Mouse (Mus musculus) cortical plate, adult 2 months (tissue): ENCODE results near the gene Rad51b. TPM values are rescaled to one million over a fixed set of nuclear protein-coding genes. Genes with fewer than 3 reads are reported as not detected.

Experiments
- H3K27ac ChIP-seq: fragments of 200-500 bp; 2 replicates; pipeline ENCODE4 v1.5.1; 2012; ENCODE audit warnings: low read length, control low read depth, inconsistent platforms; ENCODE audit not compliant: insufficient read depth
- H3K4me1 ChIP-seq: fragments of 200-500 bp; 2 replicates; pipeline ENCODE4 v1.6.1; 2011; ENCODE audit warnings: low read length; ENCODE audit not compliant: control insufficient read depth, insufficient read depth
- H3K4me3 ChIP-seq: fragments of 200-500 bp; 2 replicates; pipeline ENCODE4 v1.5.1; 2011; ENCODE audit warnings: mild to moderate bottlenecking, low read length, control low read depth; ENCODE audit not compliant: insufficient read depth
- CTCF ChIP-seq: fragments of 200-500 bp; IDR thresholded peaks from 2 replicates; pipeline ENCODE4 v1.5.1; 2011; ENCODE audit warnings: mild to moderate bottlenecking, control low read depth, low read length; ENCODE audit not compliant: insufficient read depth; ENCODE audit errors: extremely low read depth
- POLR2A ChIP-seq: fragments of 200-500 bp; IDR thresholded peaks from 2 replicates; pipeline ENCODE4 v1.6.1; 2011; ENCODE audit warnings: mild to moderate bottlenecking, low read length, control low read depth; ENCODE audit not compliant: insufficient read depth; ENCODE audit errors: extremely low read depth
- polyA plus RNA-seq: library from polyadenylated mRNA; depleted of rRNA; stranded (reverse); fragments of >200 nt; gene quantifications from 2 replicates; pipeline ENCODE4 v1.2.3, GENCODE M21; 2012; rRNA removed

The Rad51b gene
- polyA plus RNA-seq, 1 experiment: 0.17 TPM

DNA sequence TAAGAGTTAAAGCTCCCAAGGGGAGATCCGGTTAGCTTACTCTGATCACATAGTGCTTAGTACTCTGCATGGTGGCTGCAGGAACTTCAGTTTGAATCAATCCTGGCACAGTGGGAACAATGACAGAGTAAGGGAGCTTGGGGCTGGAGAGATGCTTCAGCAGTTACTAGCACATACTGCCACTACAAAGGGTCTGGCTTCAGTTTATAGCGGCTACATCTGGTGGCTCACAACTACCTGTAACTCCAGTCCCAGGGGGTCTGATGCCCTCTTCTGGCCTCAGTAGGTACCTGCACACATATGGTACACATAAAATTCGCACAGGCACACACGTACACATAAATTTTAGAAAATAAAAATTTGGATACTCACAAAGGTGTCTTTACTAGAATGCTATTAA is 555.5 kb downstream of the Rad51b start:
- TF ChIP-seq POLR2A (no peak), CTCF (no peak)
- Histone ChIP-seq H3K4me3 (no peak overlapping the region), H3K27ac (no peak overlapping the region), H3K4me1 (no peaks in the 10 kb centered on the region)

DNA sequence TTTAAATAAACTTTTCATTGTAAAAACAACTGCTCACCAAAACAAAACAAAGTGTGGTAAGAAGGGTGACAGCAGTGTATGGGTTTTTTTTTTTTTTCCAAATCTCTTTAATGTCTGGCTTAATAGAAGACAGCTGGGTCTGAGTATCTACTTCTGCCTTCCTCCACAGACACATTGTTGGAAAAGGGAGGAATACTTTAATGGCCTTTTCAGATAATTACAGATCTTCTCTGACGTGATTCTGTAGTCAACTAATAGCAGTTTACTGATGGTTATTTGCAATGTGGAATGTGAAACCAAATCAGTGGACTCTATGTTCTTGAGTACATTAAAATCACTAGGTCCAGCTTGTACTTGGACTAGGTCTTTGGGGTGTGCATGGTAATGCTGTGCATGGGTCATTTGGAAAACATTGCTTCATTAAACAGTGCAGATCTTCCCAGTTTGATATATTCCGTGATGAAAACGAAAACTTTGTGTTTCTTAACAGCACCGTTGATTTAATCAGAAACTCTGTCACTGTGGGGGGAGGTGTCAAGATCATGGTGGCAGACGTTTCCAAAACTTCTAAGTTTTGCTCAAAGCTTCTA is 556.9 kb downstream of the Rad51b start:
- no peak for TF ChIP-seq POLR2A
- Histone ChIP-seq H3K27ac (no peak overlapping the region), H3K4me1 (no peaks in the 10 kb centered on the region), H3K4me3 (no peak overlapping the region)

DNA sequence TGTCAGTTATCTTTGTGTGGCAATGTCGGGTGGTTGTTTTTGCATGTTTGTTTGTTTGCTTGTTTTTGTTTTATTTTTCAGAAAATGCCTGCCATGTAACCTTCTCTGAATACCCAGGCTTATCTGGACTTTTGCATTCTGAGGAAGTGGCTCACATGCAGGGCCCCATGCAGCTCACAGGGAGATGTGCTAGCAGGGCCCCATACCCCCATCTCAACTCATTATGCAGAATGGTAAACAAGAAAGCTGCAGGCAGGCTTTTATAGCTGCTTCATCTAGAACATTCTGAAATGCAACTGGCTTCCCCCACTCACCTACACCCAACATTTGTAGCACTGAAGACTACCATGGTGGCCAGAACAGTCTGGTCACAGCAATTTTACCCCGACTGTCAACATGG is 557.4 kb downstream of the Rad51b start:
- H3K4me1 ChIP-seq: no peaks in the 10 kb centered on the region
- no peak overlapping the region for H3K27ac ChIP-seq
- TF ChIP-seq CTCF: no peak
- no peak for TF ChIP-seq POLR2A
- H3K4me3 ChIP-seq: no peak overlapping the region

DNA sequence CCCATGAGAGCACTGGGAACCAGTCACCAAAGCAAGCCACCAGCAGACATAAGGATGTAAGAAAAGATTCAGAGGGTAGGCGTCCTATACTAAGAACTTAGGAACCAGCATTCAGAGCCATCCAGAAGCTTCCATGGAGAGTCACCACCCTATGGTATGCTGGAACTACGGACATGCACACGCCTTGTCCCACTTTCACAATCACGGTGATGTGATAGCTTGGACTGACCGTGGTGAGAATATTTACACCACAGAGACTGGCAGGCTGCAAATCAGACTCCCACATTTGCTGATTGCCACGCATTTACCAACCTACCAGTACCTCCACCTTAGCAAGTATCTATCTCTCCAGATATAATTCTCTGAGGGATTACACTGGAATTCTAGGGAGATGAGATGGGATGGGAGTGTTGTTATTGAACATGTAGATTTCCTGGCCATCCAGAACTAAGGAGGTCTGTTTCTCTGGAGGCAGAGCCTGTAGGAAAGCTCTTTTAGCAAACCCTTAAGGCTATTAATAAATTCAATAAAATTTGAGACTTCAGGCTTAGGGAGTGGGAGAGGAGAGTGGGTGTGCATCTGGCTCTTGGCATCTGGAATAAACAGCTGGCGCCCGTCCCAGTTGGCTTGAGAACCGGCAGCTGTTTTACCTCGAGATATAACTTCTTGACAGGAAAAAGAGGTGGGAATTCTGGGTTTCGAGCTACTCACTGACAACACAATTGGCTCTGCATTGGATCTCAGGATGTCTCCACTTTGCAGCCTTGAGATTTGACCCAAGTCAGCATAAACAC is 559.2 kb downstream of the Rad51b start:
- Histone ChIP-seq H3K4me1 (no peaks in the 10 kb centered on the region), H3K4me3 (no peak overlapping the region), H3K27ac (no peak overlapping the region)
- TF ChIP-seq POLR2A (no peak), CTCF (no peak)

DNA sequence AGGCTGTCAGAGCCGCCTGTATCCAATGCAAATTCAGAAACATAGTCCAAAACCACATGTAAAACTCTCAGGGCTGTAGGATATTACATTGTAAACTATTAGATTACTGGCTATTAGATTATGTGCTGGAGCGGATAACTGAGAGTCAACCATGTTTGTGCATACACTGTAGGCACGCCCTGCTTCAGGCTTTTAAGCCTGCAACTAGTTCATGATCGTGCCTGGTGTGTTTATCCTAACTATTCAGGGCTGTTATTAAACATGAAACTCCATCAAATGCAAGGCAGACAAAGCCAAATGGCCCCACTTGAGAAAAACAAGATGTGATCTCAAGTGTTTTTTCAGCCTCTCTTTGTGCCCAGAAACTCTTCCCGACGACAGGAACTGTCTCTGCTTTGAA is 560.6 kb downstream of the Rad51b start:
- Histone ChIP-seq H3K27ac (no peak overlapping the region), H3K4me1 (no peaks in the 10 kb centered on the region), H3K4me3 (no peak overlapping the region)
- no peak for TF ChIP-seq CTCF
- TF ChIP-seq POLR2A: no peak

DNA sequence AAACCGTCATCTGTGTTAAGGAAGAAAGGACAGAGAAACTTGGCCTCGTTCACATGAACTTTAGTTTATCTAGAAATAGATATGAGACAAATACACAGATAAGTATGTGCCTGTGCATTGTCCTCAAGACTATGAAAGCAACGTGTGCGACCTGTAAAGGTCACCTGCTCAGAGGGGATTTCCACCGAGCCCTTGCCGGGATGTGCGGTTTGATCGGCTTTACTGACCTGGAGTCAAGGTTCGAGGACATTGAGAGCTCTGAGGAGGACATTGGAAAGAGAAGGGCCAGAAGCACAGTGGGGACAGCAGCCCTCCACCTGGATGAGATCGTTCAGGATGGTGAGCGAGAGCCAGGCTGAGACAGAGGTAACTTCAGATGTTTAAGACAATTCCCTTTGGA is 561.3 kb downstream of the Rad51b start:
- no peak overlapping the region for H3K27ac ChIP-seq
- no peak overlapping the region for H3K4me3 ChIP-seq
- no peaks in the 10 kb centered on the region for H3K4me1 ChIP-seq
- TF ChIP-seq POLR2A (no peak), CTCF (no peak)

DNA sequence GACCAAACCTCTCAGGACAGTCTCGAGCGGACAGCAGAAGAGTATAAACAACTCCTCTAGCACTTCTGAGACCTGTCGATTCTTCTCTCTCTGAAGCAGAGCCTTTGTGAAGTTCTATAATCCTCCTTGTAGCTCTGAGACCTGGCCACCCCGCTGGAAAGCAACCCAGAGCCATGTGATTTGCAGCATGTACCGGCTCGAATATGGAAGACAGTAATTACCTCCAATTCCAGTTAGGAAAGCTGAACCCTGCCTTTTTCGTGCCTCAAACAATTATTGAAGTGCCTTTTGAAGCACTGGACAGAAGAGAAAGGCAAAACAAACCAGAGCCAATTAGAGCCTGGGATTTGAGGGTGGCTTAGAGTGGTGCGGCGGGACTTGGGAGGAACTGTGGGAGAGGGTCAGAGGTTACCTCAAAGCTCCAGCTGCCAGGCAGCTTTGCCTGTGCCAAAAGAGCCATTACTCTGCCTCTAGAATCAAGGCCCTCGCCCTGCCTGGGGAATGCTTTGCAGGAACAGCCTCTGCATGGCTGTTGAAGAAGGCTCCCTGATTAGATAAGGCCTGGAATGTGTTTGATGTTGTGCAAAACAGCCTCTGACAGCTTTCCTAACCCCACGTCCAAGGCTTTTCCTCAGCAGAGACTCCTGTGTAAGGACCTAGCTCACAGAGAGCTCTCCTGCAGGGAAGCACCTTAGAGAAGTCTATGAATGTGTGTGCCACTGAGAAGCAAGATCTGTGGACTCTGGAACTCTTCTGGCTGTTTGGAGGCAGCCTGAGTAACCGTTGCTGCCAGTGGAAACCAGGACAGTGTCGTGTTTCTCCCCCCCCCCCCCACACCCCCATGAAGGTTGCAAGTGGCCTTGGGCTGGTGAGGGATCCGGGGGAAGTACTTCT is 562.5 kb downstream of the Rad51b start:
- Histone ChIP-seq H3K4me3 (no peak overlapping the region), H3K27ac (no peak overlapping the region), H3K4me1 (no peaks in the 10 kb centered on the region)
- TF ChIP-seq CTCF: no peak
- TF ChIP-seq POLR2A: no peak

DNA sequence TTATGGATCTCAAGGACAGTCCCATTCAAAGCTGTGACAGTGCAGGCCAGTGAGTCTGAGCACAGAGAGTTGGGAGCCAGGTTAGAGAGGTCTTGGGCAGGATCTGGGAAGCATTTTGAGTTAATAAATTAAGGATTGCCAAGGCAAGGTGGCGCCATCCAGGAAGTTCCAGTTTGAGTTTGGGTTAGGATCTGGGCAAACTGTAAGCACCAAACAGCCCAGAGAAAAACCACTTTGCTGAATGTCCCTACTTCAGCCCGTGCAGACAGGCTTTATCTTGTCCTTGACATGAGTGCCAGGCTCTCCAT is 563.1 kb downstream of the Rad51b start:
- TF ChIP-seq POLR2A (no peak), CTCF (no peak)
- no peak overlapping the region for H3K27ac ChIP-seq

More for the DNA sequence above, 563.1 kb downstream of the Rad51b start:
- H3K4me3 ChIP-seq: no peak overlapping the region
- no peaks in the 10 kb centered on the region for H3K4me1 ChIP-seq

Other genes starting within 250 kb of the Rad51b start
- 11.0 and 12.8 TPM in 2 replicates for gene Pigh, start 207.6 kb upstream of the Rad51b start, polyA plus RNA-seq
- 2.0 and 2.9 TPM in 2 replicates for gene Arg2, start 166.5 kb upstream of the Rad51b start, polyA plus RNA-seq
- 188 and 189 TPM in 2 replicates for gene Vti1b, start 124.6 kb upstream of the Rad51b start, polyA plus RNA-seq
- gene Rdh11, start 105.0 kb upstream of the Rad51b start, polyA plus RNA-seq: 19.1 and 21.9 TPM in 2 replicates
- gene Rdh12, start 88.4 kb upstream of the Rad51b start, polyA plus RNA-seq: 2.6 and 3.0 TPM in 2 replicates
- gene Zfyve26, start 978 bp upstream of the Rad51b start, polyA plus RNA-seq: 27.4 and 28.3 TPM in 2 replicates